8 mouse cellular contexts compared by ENCODE assay signal in genomic region chr3:152979481-152980092, GRCm38 (mm10). TPM values are rescaled to one million over a fixed set of nuclear protein-coding genes. Genes with fewer than 3 reads are reported as not detected.
DNase-seq lines count a peak whose midpoint lies in the region; ATAC-seq and TF ChIP-seq lines count a peak whose summit lies in the region.

No protein-coding gene starts in this region.

- H3K4me3 ChIP-seq in midbrain, embryonic 14.5 days (replicated peaks; ENCODE audit: low read depth, low read length): peak overlapping the region; percentile 58
- H3K4me3 ChIP-seq in midbrain, embryonic 11.5 days (ENCODE audit: low read depth, low read length): no peak overlapping the region
- H3K4me3 ChIP-seq in forebrain, postnatal 0 days (ENCODE audit: low read depth, low read length): peak overlapping the region; percentile 63
- no peak overlapping the region for H3K4me3 ChIP-seq in liver, embryonic 15.5 days (replicated peaks)
- peak overlapping the region; percentile 60 for H3K4me3 ChIP-seq in neural tube, embryonic 15.5 days (replicated peaks)

- H3K27me3 ChIP-seq in midbrain, embryonic 14.5 days (ENCODE audit: control insufficient read depth, insufficient read depth, low read length): no peaks in the 10 kb centered on the region
- peaks cover 10% of the 10 kb centered on the region for H3K27me3 ChIP-seq in midbrain, embryonic 11.5 days (ENCODE audit: control insufficient read depth, insufficient read depth, low read length)
- H3K27me3 ChIP-seq in forebrain, postnatal 0 days (ENCODE audit: insufficient read depth, low read length): no peaks in the 10 kb centered on the region
- H3K27me3 ChIP-seq in liver, embryonic 15.5 days: peaks cover 57% of the 10 kb centered on the region
- H3K27me3 ChIP-seq in neural tube, embryonic 15.5 days (replicated peaks): 0 out of 2 replicates have a peak, but pooled peaks cover 8% of the 10 kb centered on the region

- no peak for ATAC-seq in midbrain, embryonic 14.5 days (ENCODE audit: low FRiP score, low TSS enrichment)
- no peak for ATAC-seq in midbrain, embryonic 11.5 days (ENCODE audit: low FRiP score)
- no peak for ATAC-seq in forebrain, postnatal 0 days
- ATAC-seq in liver, embryonic 15.5 days (ENCODE audit: insufficient read depth): peak; percentile 69
- no peak for ATAC-seq in neural tube, embryonic 15.5 days (ENCODE audit: low FRiP score)

- peak overlapping the region; percentile 24; the same call in 1 of the 2 replicates for H3K9ac ChIP-seq in midbrain, embryonic 14.5 days (replicated peaks; ENCODE audit: low read length)
- H3K9ac ChIP-seq in midbrain, embryonic 11.5 days (ENCODE audit: low read length): no peak overlapping the region
- peak overlapping the region; percentile 31; the same call in 1 of the 2 replicates for H3K9ac ChIP-seq in forebrain, postnatal 0 days
- H3K9ac ChIP-seq in liver, embryonic 15.5 days: no peak overlapping the region
- H3K9ac ChIP-seq in neural tube, embryonic 15.5 days (replicated peaks): peak overlapping the region; percentile 38

- WGBS in midbrain, embryonic 14.5 days: 70% methylated on average over 11 of the region's 11 CpGs
- WGBS in midbrain, embryonic 11.5 days: 80% methylated on average over 11 of the region's 11 CpGs
- WGBS in forebrain, postnatal 0 days: 73% methylated on average over 11 of the region's 11 CpGs
- 9% methylated on average over 11 of the region's 11 CpGs for WGBS in liver, embryonic 15.5 days (ENCODE audit: insufficient replicate concordance)
- 75% methylated on average over 11 of the region's 11 CpGs for WGBS in neural tube, embryonic 15.5 days

- DNase-seq in midbrain, embryonic 14.5 days: no peak
- no peak for DNase-seq in midbrain, embryonic 11.5 days (ENCODE audit: low spot score, missing footprints)
- DNase-seq in forebrain, postnatal 0 days: no peak
- no peak for DNase-seq in spleen, postnatal 10 days (ENCODE audit: low spot score in 2 of 2)
- DNase-seq in adrenal gland, postnatal 14 days: no peak
- DNase-seq in layer of hippocampus, postnatal 14 days (ENCODE audit: low spot score in 2 of 2): no peak

- no peak overlapping the region for H3K27ac ChIP-seq in midbrain, embryonic 14.5 days (replicated peaks; ENCODE audit: low read depth, low read length)
- no peak overlapping the region for H3K27ac ChIP-seq in midbrain, embryonic 11.5 days (ENCODE audit: low read depth, low read length)
- no peak overlapping the region for H3K27ac ChIP-seq in forebrain, postnatal 0 days (ENCODE audit: low read depth, low read length)
- no peak overlapping the region for H3K27ac ChIP-seq in liver, embryonic 15.5 days (replicated peaks)
- no peak overlapping the region; the same call in 1 of the 2 replicates for H3K27ac ChIP-seq in neural tube, embryonic 15.5 days (replicated peaks)

- H3K4me2 ChIP-seq in midbrain, embryonic 14.5 days (ENCODE audit: low read length): peak overlapping the region; percentile 77
- no peak overlapping the region for H3K4me2 ChIP-seq in midbrain, embryonic 11.5 days
- H3K4me2 ChIP-seq in forebrain, postnatal 0 days (ENCODE audit: low read depth): peak overlapping the region; percentile 79
- H3K4me2 ChIP-seq in liver, embryonic 15.5 days: no peak overlapping the region; the same call in 1 of the 2 replicates
- H3K4me2 ChIP-seq in neural tube, embryonic 15.5 days: peak overlapping the region; percentile 87

- TF ChIP-seq CTCF in forebrain, postnatal 0 days (IDR thresholded peaks at IDR 0.05; ENCODE audit: low read depth): no peak

- H3K36me3 ChIP-seq in midbrain, embryonic 14.5 days (ENCODE audit: control insufficient read depth, insufficient read depth, low read length): no peaks in the 10 kb centered on the region
- no peaks in the 10 kb centered on the region for H3K36me3 ChIP-seq in midbrain, embryonic 11.5 days (ENCODE audit: control insufficient read depth, insufficient read depth, low read length)
- no peaks in the 10 kb centered on the region for H3K36me3 ChIP-seq in forebrain, postnatal 0 days (ENCODE audit: insufficient read depth)
- H3K36me3 ChIP-seq in liver, embryonic 15.5 days (replicated peaks): no peaks in the 10 kb centered on the region
- no peaks in the 10 kb centered on the region for H3K36me3 ChIP-seq in neural tube, embryonic 15.5 days

- peaks cover 28% of the 10 kb centered on the region for H3K4me1 ChIP-seq in midbrain, embryonic 14.5 days (ENCODE audit: control insufficient read depth, insufficient read depth, low read length)
- peaks cover 8% of the 10 kb centered on the region; the same call in 1 of the 2 replicates for H3K4me1 ChIP-seq in midbrain, embryonic 11.5 days (ENCODE audit: control insufficient read depth, insufficient read depth, low read length)
- peaks cover 6% of the 10 kb centered on the region for H3K4me1 ChIP-seq in forebrain, postnatal 0 days (ENCODE audit: insufficient read depth)
- H3K4me1 ChIP-seq in liver, embryonic 15.5 days (replicated peaks): peaks cover 19% of the 10 kb centered on the region
- H3K4me1 ChIP-seq in neural tube, embryonic 15.5 days: peaks cover 38% of the 10 kb centered on the region

- H3K9me3 ChIP-seq in midbrain, embryonic 14.5 days (ENCODE audit: control insufficient read depth, low read length): no peaks in the 10 kb centered on the region
- no peaks in the 10 kb centered on the region for H3K9me3 ChIP-seq in midbrain, embryonic 11.5 days (ENCODE audit: control insufficient read depth, low read length)
- H3K9me3 ChIP-seq in forebrain, postnatal 0 days (ENCODE audit: low read length): no peaks in the 10 kb centered on the region
- no peaks in the 10 kb centered on the region for H3K9me3 ChIP-seq in liver, embryonic 15.5 days (replicated peaks)
- H3K9me3 ChIP-seq in neural tube, embryonic 15.5 days (replicated peaks): no peaks in the 10 kb centered on the region

RNA-seq across cellular contexts. Expression of gene St6galnac5, which starts 2.5 kb away (rescaled TPM):
- 20.6 and 25.7 TPM in 2 replicates for polyA plus RNA-seq in midbrain, embryonic 14.5 days (2014; fragmentation: Nextera tagmentation; extraction: Ambion mirVana)
- 2.2 and 2.3 TPM in 2 replicates for polyA plus RNA-seq in midbrain, embryonic 11.5 days (2014; fragmentation: Nextera tagmentation; extraction: Ambion mirVana)
- 23.9 and 26.8 TPM in 2 replicates for total RNA-seq in forebrain, postnatal 0 days (2014; rRNA removed)
- polyA plus RNA-seq in forebrain, postnatal 0 days (2015; fragmentation: Nextera tagmentation; extraction: Ambion mirVana): 23.4 and 38.3 TPM in 2 replicates
- 0.02 and 0.03 TPM in 2 replicates for polyA plus RNA-seq in liver, embryonic 15.5 days (2015; fragmentation: Nextera tagmentation; extraction: Ambion mirVana)
- 13.4 and 18.5 TPM in 2 replicates for polyA plus RNA-seq in neural tube, embryonic 15.5 days (2015; fragmentation: Nextera tagmentation; extraction: Ambion mirVana)
- 0.70 and 1.4 TPM in 2 replicates for total RNA-seq in adrenal gland, postnatal 14 days (2021)
- 100 to 1,000 TPM; 122 to 127 TPM for total RNA-seq in layer of hippocampus, postnatal 14 days (2021)

Comparison
In these comparisons a context has a peak if more than half of its experiments do, and no peak if none do; other contexts are left out.
1. H3K4me2 ChIP-seq: peak in midbrain, embryonic 14.5 days (single experiment), forebrain, postnatal 0 days (single experiment) and neural tube, embryonic 15.5 days (single experiment); none in midbrain, embryonic 11.5 days (single experiment) and liver, embryonic 15.5 days (single experiment).
2. H3K4me3 ChIP-seq: peak in midbrain, embryonic 14.5 days (single experiment), forebrain, postnatal 0 days (single experiment) and neural tube, embryonic 15.5 days (single experiment); none in midbrain, embryonic 11.5 days (single experiment) and liver, embryonic 15.5 days (single experiment).
3. H3K9ac ChIP-seq: peak in midbrain, embryonic 14.5 days (single experiment), forebrain, postnatal 0 days (single experiment) and neural tube, embryonic 15.5 days (single experiment); none in midbrain, embryonic 11.5 days (single experiment) and liver, embryonic 15.5 days (single experiment).